Mouse (Mus musculus) hindbrain, embryonic 11.5 days (tissue): ENCODE data around the gene Tomm40. TPM values are rescaled to one million over a fixed set of nuclear protein-coding genes. Genes with fewer than 3 reads are reported as not detected.

Experiments
- ATAC-seq: fragments of 200-750 bp; cut with Nextera tagmentation; 2 replicates; pipeline ENCODE4 v1.8.0; 2017; ENCODE audit warnings: mild to moderate bottlenecking, moderate TSS enrichment, moderate library complexity; ENCODE audit not compliant: low FRiP score
- DNase-seq: peaks from one replicate; pipeline ENCODE4 v3.0.0-alpha.2; 2015; ENCODE audit warnings: low spot score
- H3K27ac ChIP-seq: fragments of 300-500 bp; sonication (generic); 2 replicates; pipeline ENCODE4 v1.5.1; 2014; ENCODE audit warnings: mild to moderate bottlenecking, low read depth, low read length
- H3K27me3 ChIP-seq: fragments of 300-500 bp; sonication (generic); 2 replicates; pipeline ENCODE4 v1.6.1; 2014; ENCODE audit warnings: mild to moderate bottlenecking, low read length, moderate library complexity, mixed read lengths; ENCODE audit not compliant: control insufficient read depth, insufficient read depth
- H3K36me3 ChIP-seq: fragments of 300-500 bp; sonication (generic); 2 replicates; pipeline ENCODE4 v1.6.1; 2014; ENCODE audit warnings: mild to moderate bottlenecking, low read length, moderate library complexity, mixed read lengths; ENCODE audit not compliant: control insufficient read depth, insufficient read depth
- H3K4me1 ChIP-seq: fragments of 300-500 bp; sonication (generic); replicated peaks from 2 replicates; pipeline ENCODE4 v1.6.1; 2014; ENCODE audit warnings: low read length, mixed read lengths; ENCODE audit not compliant: control insufficient read depth, insufficient read depth
- H3K4me2 ChIP-seq: fragments of 300-500 bp; sonication (generic); replicated peaks from 2 replicates; pipeline ENCODE4 v1.6.1; 2014; ENCODE audit warnings: mild to moderate bottlenecking, low read depth, low read length
- H3K4me3 ChIP-seq: fragments of 300-500 bp; sonication (generic); 2 replicates; pipeline ENCODE4 v1.5.1; 2014; ENCODE audit warnings: low read depth, low read length
- H3K9ac ChIP-seq: fragments of 300-500 bp; sonication (generic); 2 replicates; pipeline ENCODE4 v1.6.1; 2014; ENCODE audit warnings: low read depth, low read length
- H3K9me3 ChIP-seq: fragments of 300-500 bp; sonication (generic); 2 replicates; pipeline ENCODE4 v1.6.1; 2016; ENCODE audit warnings: low read length; ENCODE audit not compliant: control insufficient read depth
- WGBS: fragments of 180-500 bp; shearing (Covaris S2); extraction: QIAGEN DNeasy Blood & Tissue Kit; methylation state at CpG from one replicate; pipeline ENCODE4 v1.1.7; 2014; 5-methylcytosine and 5-hydroxymethylcytosine counted together
- polyA plus RNA-seq: library from polyadenylated mRNA; unstranded; fragments of >200 nt; fragmentation: Nextera tagmentation; extraction: Ambion mirVana; gene quantifications from 2 replicates; pipeline ENCODE4 v1.2.1, GENCODE M21; 2014

Gene Tomm40
- polyA plus RNA-seq, 1 experiment from 2014 or later: 113 TPM

DNA sequence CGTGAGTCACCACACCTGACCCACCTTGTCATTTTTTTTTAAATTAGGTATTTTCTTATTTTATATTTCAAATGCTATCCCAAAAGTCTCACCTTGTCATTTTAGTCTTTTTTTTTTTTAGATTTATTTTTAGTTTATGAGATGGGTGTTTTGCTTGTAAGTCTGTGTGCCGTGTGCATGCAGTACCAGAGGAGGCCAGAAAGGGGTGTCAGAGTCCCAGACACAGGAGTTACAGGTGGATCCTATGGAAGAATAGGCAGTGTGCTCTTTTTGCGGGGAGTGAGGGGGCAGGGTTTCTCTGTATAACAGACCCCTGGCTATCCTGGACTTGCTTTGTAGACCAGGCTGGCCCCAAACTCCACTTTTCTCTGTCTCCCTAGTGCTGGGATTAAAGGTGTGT is 23.5 kb upstream of the Tomm40 start:
- Histone ChIP-seq H3K27ac (no peak overlapping the region), H3K9me3 (no peaks in the 10 kb centered on the region), H3K4me1 (peaks cover 3% of the 10 kb centered on the region; the same call in 1 of the 2 replicates), H3K36me3 (peaks cover 2% of the 10 kb centered on the region; the same call in 1 of the 2 replicates), H3K4me2 (no peak overlapping the region), H3K9ac (no peak overlapping the region), H3K27me3 (no peaks in the 10 kb centered on the region), H3K4me3 (no peak overlapping the region)
- ATAC-seq: no peak
- WGBS: 91% methylated on average over 3 of the region's 3 CpGs
- no peak for DNase-seq

DNA sequence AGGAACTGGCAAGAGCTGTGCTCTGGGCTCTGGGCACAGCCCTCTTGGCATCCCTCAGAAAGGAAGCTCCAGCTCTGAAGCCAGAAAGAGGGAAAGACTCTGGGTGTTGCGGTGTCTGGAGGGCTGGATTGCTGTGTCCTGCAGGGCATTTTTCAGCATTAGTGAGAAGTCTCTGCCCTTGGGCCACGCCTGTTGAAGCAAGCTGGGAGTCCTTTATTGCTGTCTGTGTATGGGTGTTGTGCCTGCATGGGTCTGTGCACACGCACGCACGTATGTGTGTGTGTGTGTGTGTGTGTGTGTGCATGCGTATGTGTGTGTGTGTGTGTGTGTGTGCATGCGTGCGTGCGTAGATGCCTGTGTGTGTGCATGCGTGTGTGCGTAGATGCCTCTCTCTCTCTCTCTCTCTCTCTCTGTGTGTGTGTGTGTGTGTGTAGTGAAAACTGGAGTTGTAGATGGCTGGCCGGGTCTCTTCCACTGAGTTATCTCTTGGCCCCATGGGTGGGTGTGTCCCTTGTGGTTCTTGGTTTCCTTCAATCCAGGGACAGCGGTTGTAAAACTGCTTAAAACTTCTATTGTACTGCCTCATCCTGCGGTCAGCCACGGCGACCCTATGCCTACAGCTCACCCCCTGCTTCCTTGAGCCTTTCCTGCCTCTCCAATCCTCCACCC is 21.3 kb upstream of the Tomm40 start:
- H3K9me3 ChIP-seq: no peaks in the 10 kb centered on the region
- H3K4me1 ChIP-seq: no peaks in the 10 kb centered on the region; the same call in 1 of the 2 replicates
- ATAC-seq: no peak
- DNase-seq: no peak
- no peak overlapping the region for H3K4me2 ChIP-seq
- H3K27me3 ChIP-seq: no peaks in the 10 kb centered on the region
- no peak overlapping the region for H3K4me3 ChIP-seq
- peaks cover 5% of the 10 kb centered on the region; the same call in 1 of the 2 replicates for H3K36me3 ChIP-seq
- no peak overlapping the region for H3K9ac ChIP-seq
- WGBS: 95% methylated on average over 16 of the region's 16 CpGs
- H3K27ac ChIP-seq: no peak overlapping the region

DNA sequence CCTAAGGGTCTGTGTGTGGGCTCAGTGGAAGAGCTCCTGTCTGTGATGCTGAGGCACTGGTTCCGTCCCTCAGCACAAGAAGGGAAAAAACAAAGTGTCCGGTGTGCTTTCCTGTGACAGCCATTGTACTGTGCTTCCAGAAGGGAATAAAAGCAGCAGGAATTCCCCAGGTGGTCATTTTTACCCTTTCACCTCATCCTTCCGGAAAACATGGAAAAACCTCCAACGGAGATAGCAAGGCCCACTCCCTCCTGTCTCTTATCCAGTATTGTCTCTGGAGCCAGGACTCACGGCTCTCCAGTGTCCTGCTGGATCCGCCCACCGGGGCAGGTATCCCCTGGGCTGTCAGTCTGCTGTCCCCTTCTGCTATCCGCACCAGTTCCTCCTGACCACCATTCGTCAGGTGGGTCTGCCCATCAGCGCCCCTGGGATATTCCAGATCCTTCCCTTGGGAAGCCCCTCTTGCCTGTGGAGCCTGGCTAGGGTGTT is 19.0 kb upstream of the Tomm40 start:
- Histone ChIP-seq H3K27me3 (no peaks in the 10 kb centered on the region), H3K27ac (no peak overlapping the region), H3K9me3 (no peaks in the 10 kb centered on the region), H3K9ac (no peak overlapping the region), H3K36me3 (peaks cover 5% of the 10 kb centered on the region), H3K4me3 (no peak overlapping the region), H3K4me2 (no peak overlapping the region), H3K4me1 (no peaks in the 10 kb centered on the region)
- no peak for DNase-seq
- 90% methylated on average over 10 of the region's 10 CpGs for WGBS
- ATAC-seq: no peak

DNA sequence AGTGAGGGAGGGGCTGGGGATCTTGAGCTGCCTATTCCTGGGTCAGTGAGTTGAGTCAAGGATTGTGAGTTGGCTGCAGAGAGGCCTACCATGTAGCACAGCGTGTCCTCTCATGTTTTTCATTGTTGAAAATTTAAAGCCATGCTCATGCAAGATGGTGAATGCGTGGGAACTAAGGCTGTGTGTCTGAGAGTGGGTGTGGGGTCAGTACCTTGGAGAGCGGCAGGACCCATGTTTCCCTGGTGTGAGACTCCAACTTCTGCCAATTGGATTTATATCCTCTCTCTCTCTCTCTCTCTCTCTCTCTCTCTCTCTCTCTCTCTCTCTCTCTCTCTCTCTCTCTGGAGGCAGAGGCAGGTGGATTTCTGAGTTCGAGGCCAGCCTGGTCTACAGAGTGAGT is 11.3 kb upstream of the Tomm40 start:
- ATAC-seq (no peak), DNase-seq (no peak)
- no peak overlapping the region for H3K9ac ChIP-seq
- H3K4me1 ChIP-seq: no peaks in the 10 kb centered on the region
- H3K4me3 ChIP-seq: no peak overlapping the region
- no peaks in the 10 kb centered on the region for H3K27me3 ChIP-seq
- H3K36me3 ChIP-seq: peaks cover 2% of the 10 kb centered on the region; the same call in 1 of the 2 replicates
- 93% methylated on average over 4 of the region's 4 CpGs for WGBS
- no peak overlapping the region for H3K4me2 ChIP-seq
- no peak overlapping the region for H3K27ac ChIP-seq
- H3K9me3 ChIP-seq: no peaks in the 10 kb centered on the region

DNA sequence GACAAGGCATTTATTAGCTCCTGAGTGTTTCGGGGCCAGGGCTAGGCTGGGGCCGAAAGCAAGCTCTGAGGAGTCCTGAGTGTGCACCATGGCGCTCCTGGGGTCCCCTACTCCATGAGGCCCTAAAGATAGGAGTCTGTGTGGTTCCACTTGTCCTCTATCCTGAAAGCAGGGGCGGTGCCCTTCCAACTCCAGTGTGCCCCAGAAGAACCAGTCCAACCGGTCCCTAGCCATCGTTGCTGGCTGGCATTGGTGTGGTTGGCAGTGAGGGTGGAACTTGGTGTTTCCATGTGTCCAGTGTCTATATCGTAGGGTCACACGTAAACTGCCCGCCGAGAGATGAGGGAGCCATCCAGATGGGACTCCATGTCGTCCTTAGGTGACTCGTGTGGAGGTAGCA is 8.9 kb upstream of the Tomm40 start:
- Histone ChIP-seq H3K9me3 (peaks cover 2% of the 10 kb centered on the region), H3K27me3 (no peaks in the 10 kb centered on the region), H3K36me3 (peaks cover 2% of the 10 kb centered on the region; the same call in 1 of the 2 replicates), H3K9ac (no peak overlapping the region), H3K4me2 (no peak overlapping the region), H3K4me3 (no peak overlapping the region), H3K27ac (no peak overlapping the region), H3K4me1 (no peaks in the 10 kb centered on the region)
- 96% methylated on average over 12 of the region's 12 CpGs for WGBS
- DNase-seq (no peak), ATAC-seq (no peak)

DNA sequence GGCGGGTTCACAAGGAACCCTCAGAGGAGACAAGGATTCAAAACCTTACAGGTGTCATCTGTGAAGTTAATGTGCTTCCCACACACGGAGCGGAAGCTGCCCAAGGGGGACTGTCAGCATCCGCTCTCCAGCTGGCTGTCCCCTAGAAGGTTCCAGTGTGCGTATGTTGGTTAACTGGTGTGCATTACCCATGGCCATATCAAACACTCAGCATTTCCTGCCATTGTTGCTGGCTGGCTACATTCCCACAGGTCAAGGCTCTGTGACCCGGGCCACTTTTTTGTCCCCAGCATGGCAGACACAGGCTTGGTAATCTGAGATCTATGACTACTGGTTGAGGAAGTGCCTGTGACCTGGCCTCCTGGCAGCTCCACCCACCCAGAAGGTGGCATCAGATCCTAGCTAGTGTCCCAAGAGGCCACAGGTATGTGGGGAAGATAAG is 7.5 kb upstream of the Tomm40 start:
- Histone ChIP-seq H3K27me3 (no peaks in the 10 kb centered on the region), H3K4me2 (no peak overlapping the region), H3K36me3 (0 out of 2 replicates have a peak, but pooled peaks cover 2% of the 10 kb centered on the region), H3K9me3 (peaks cover 2% of the 10 kb centered on the region), H3K27ac (no peak overlapping the region), H3K4me3 (no peak overlapping the region), H3K9ac (no peak overlapping the region), H3K4me1 (no peaks in the 10 kb centered on the region)
- no peak for ATAC-seq
- 93% methylated on average over 6 of the region's 6 CpGs for WGBS
- DNase-seq: no peak

DNA sequence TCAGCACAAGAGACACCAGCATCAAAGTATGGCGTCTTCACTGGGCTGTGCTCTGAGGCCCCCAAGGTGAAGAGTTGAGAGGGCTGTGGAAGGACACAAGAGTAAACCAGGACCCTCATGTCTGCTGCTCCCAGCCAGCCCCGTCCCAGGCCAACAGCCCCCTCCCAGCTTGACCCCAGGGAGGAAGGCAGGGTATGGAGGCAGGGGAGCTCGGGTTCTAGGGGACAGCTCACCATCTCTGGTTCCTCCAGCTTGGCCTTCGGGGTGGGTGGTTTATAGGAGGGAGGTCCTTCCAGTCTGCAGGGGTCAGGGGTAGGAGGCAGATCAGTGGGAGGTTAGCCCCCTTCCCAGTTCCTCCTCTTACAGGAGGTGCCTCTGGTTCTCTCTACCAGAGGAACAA is 4.0 kb upstream of the Tomm40 start:
- no peak overlapping the region for H3K9ac ChIP-seq
- H3K9me3 ChIP-seq: peaks cover 2% of the 10 kb centered on the region
- DNase-seq (no peak), ATAC-seq (no peak)
- peaks cover 4% of the 10 kb centered on the region for H3K4me1 ChIP-seq
- no peak overlapping the region for H3K4me3 ChIP-seq
- no peaks in the 10 kb centered on the region for H3K36me3 ChIP-seq
- WGBS: 96% methylated on average over 4 of the region's 4 CpGs
- H3K27me3 ChIP-seq: no peaks in the 10 kb centered on the region
- H3K27ac ChIP-seq: no peak overlapping the region
- no peak overlapping the region for H3K4me2 ChIP-seq

DNA sequence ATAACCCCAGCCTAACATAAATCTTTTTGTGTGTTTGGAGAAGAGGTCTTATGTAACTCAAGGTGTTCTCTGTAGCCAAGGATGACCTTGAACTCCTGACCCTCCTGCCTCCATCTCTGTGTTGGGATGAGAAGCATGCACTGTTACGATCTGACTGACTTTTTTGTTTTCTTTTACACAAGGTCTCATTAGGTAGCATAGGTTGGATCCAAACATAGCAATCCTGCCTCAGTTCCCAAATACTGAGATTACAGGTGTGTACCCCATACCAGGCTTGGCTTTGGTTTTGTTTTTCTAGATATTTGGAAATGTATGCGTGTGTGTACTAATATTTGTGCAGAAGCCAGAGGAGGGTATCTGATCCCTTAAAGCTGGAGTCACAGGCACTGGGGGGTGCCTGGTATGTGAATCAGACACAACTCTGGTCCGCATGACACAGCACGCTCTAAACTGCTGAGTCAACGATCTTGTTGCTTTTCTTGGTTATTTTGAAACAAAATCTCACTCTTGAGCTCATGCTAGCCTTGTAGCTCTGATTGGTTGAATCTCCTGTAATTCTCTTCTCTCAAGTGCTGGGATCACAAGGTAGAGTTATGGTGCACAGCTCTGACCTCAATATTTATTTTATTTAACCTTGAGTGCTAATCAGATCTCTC is 3.2 kb upstream of the Tomm40 start:
- Histone ChIP-seq H3K27ac (no peak overlapping the region), H3K4me1 (peaks cover 5% of the 10 kb centered on the region), H3K4me3 (no peak overlapping the region), H3K27me3 (no peaks in the 10 kb centered on the region), H3K4me2 (no peak overlapping the region), H3K9ac (no peak overlapping the region), H3K36me3 (no peaks in the 10 kb centered on the region), H3K9me3 (peaks cover 2% of the 10 kb centered on the region)
- DNase-seq: no peak
- WGBS: 96% methylated on average over 5 of the region's 5 CpGs
- no peak for ATAC-seq

DNA sequence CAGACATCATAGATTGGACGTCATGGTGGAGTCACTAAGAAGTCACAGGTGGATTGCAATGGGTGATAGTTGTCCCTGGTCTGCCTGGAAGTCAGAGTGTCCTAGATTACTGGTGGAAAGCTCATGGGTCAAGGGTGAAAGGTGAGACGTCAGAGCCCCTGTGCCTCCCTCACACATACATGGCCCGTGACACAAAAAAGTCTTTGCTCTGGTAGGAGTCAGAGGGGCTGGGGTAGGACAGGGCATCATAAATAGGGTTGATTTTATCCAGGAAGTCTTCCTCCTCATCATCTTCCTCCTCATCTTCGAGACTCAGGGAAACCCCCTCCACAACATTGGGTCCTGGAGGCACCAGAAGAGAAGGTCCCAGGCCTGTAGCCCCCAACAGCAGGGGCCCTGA is 2.1 kb upstream of the Tomm40 start:
- Histone ChIP-seq H3K9me3 (peaks cover 2% of the 10 kb centered on the region), H3K9ac (no peak overlapping the region), H3K4me1 (peaks cover 5% of the 10 kb centered on the region), H3K27me3 (no peaks in the 10 kb centered on the region), H3K4me3 (no peak overlapping the region), H3K4me2 (no peak overlapping the region), H3K36me3 (no peaks in the 10 kb centered on the region), H3K27ac (no peak overlapping the region)
- DNase-seq (no peak), ATAC-seq (no peak)
- WGBS: 90% methylated on average over 4 of the region's 4 CpGs
